Mouse (Mus musculus) kidney, embryonic 15.5 days (tissue): ENCODE data around the gene Ap1m1. TPM values are rescaled to one million over a fixed set of nuclear protein-coding genes. Genes with fewer than 3 reads are reported as not detected.

Experiments used
- ATAC-seq: fragments of 200-750 bp; cut with Nextera tagmentation; replicated peaks from 2 replicates; pipeline ENCODE4 v1.8.0; 2017; ENCODE audit warnings: moderate TSS enrichment; ENCODE audit not compliant: low FRiP score
- H3K27ac ChIP-seq: fragments of 300-500 bp; sonication (generic); 2 replicates; pipeline ENCODE4 v1.5.1; 2015; ENCODE audit warnings: mild to moderate bottlenecking, inconsistent platforms
- H3K27me3 ChIP-seq: fragments of 300-500 bp; sonication (generic); 2 replicates; pipeline ENCODE4 v1.6.1; 2015; ENCODE audit warnings: inconsistent platforms
- H3K36me3 ChIP-seq: fragments of 300-500 bp; sonication (generic); 2 replicates; pipeline ENCODE4 v1.6.1; 2015; ENCODE audit warnings: inconsistent platforms
- H3K4me1 ChIP-seq: fragments of 300-500 bp; sonication (generic); 2 replicates; pipeline ENCODE4 v1.6.1; 2015; ENCODE audit warnings: inconsistent platforms
- H3K4me2 ChIP-seq: fragments of 300-500 bp; sonication (generic); 2 replicates; pipeline ENCODE4 v1.6.1; 2015; ENCODE audit warnings: moderate library complexity, mild to moderate bottlenecking, inconsistent platforms
- H3K4me3 ChIP-seq: fragments of 300-500 bp; sonication (generic); replicated peaks from 2 replicates; pipeline ENCODE4 v1.5.1; 2015; ENCODE audit warnings: mild to moderate bottlenecking, inconsistent platforms
- H3K9ac ChIP-seq: fragments of 300-500 bp; sonication (generic); 2 replicates; pipeline ENCODE4 v1.6.1; 2015; ENCODE audit warnings: mild to moderate bottlenecking, inconsistent platforms
- H3K9me3 ChIP-seq: fragments of 300-500 bp; sonication (generic); replicated peaks from 2 replicates; pipeline ENCODE4 v1.6.1; 2016; ENCODE audit warnings: inconsistent platforms
- WGBS: fragments of 180-500 bp; shearing (Covaris S2); methylation state at CpG from one replicate; pipeline ENCODE4 v1.1.7; 2015; ENCODE audit warnings: mixed read lengths; 5-methylcytosine and 5-hydroxymethylcytosine counted together
- polyA plus RNA-seq: library from polyadenylated mRNA; unstranded; fragments of >200 nt; fragmentation: Nextera tagmentation; extraction: Ambion mirVana; gene quantifications from 2 replicates; pipeline ENCODE4 v1.2.1, GENCODE M21; 2015

The Ap1m1 gene
- polyA plus RNA-seq, 1 experiment from 2014 or later: 138 TPM

- Histone ChIP-seq H3K4me3 (no peak overlapping the region), H3K9ac (no peak overlapping the region), H3K4me2 (no peak overlapping the region), H3K27ac (no peak overlapping the region), H3K9me3 (no peaks in the 10 kb centered on the region), H3K4me1 (0 out of 2 replicates have a peak, but pooled peaks cover 3% of the 10 kb centered on the region), H3K36me3 (peaks cover 11% of the 10 kb centered on the region; the same call in 1 of the 2 replicates), H3K27me3 (no peaks in the 10 kb centered on the region)
- no peak for ATAC-seq
- 53% methylated on average over 4 of the region's 4 CpGs for WGBS
Measured at GRCm38 (mm10) chr8:72260585-72260984, 20.8 kb downstream of the Ap1m1 start.

- Histone ChIP-seq H3K4me2 (no peak overlapping the region), H3K27ac (no peak overlapping the region), H3K27me3 (no peaks in the 10 kb centered on the region), H3K4me3 (no peak overlapping the region), H3K9ac (no peak overlapping the region), H3K36me3 (peaks cover 6% of the 10 kb centered on the region; the same call in 1 of the 2 replicates), H3K4me1 (0 out of 2 replicates have a peak, but pooled peaks cover 3% of the 10 kb centered on the region), H3K9me3 (no peaks in the 10 kb centered on the region)
- ATAC-seq: peak; percentile 56
- 29% methylated on average over 2 of the region's 2 CpGs for WGBS
Measured at GRCm38 (mm10) chr8:72261019-72261418, 21.2 kb downstream of the Ap1m1 start.

GRCm38 (mm10) chr8:72261431-72261830, 21.6 kb downstream of the Ap1m1 start:
- H3K36me3 ChIP-seq: peaks cover 6% of the 10 kb centered on the region; the same call in 1 of the 2 replicates
- H3K4me2 ChIP-seq: no peak overlapping the region
- H3K4me3 ChIP-seq: no peak overlapping the region
- no peak overlapping the region for H3K27ac ChIP-seq
- H3K9me3 ChIP-seq: no peaks in the 10 kb centered on the region
- no peaks in the 10 kb centered on the region for H3K27me3 ChIP-seq
- H3K9ac ChIP-seq: no peak overlapping the region
- 0 out of 2 replicates have a peak, but pooled peaks cover 3% of the 10 kb centered on the region for H3K4me1 ChIP-seq
- ATAC-seq: no peak

- H3K27ac ChIP-seq: no peak overlapping the region
- no peak overlapping the region for H3K4me3 ChIP-seq
- no peaks in the 10 kb centered on the region for H3K9me3 ChIP-seq
- H3K9ac ChIP-seq: no peak overlapping the region
- ATAC-seq: no peak
- 0 out of 2 replicates have a peak, but pooled peaks cover 3% of the 10 kb centered on the region for H3K4me1 ChIP-seq
- H3K36me3 ChIP-seq: peaks cover 3% of the 10 kb centered on the region; the same call in 1 of the 2 replicates
- no peaks in the 10 kb centered on the region for H3K27me3 ChIP-seq
- H3K4me2 ChIP-seq: no peak overlapping the region
- 48% methylated on average over 5 of the region's 5 CpGs for WGBS
Measured at GRCm38 (mm10) chr8:72261872-72262271, 22.1 kb downstream of the Ap1m1 start.

- Histone ChIP-seq H3K9ac (no peak overlapping the region), H3K27ac (no peak overlapping the region), H3K4me1 (0 out of 2 replicates have a peak, but pooled peaks cover 3% of the 10 kb centered on the region), H3K4me3 (no peak overlapping the region), H3K4me2 (no peak overlapping the region), H3K9me3 (no peaks in the 10 kb centered on the region), H3K27me3 (no peaks in the 10 kb centered on the region), H3K36me3 (no peaks in the 10 kb centered on the region)
- no peak for ATAC-seq
- WGBS: 79% methylated on average over 2 of the region's 2 CpGs
Measured at GRCm38 (mm10) chr8:72262756-72263155, 22.9 kb downstream of the Ap1m1 start.

- Histone ChIP-seq H3K27me3 (no peaks in the 10 kb centered on the region), H3K4me1 (0 out of 2 replicates have a peak, but pooled peaks cover 3% of the 10 kb centered on the region), H3K9me3 (no peaks in the 10 kb centered on the region), H3K4me2 (no peak overlapping the region), H3K36me3 (no peaks in the 10 kb centered on the region), H3K27ac (no peak overlapping the region), H3K4me3 (no peak overlapping the region), H3K9ac (no peak overlapping the region)
- ATAC-seq: no peak
- WGBS: 70% methylated on average over 7 of the region's 7 CpGs
Measured at GRCm38 (mm10) chr8:72263451-72263850, 23.6 kb downstream of the Ap1m1 start.

- H3K4me2 ChIP-seq: no peak overlapping the region
- 0 out of 2 replicates have a peak, but pooled peaks cover 3% of the 10 kb centered on the region for H3K4me1 ChIP-seq
- no peak overlapping the region for H3K9ac ChIP-seq
- WGBS: 56% methylated on average over 5 of the region's 7 CpGs
- H3K9me3 ChIP-seq: no peaks in the 10 kb centered on the region
- H3K36me3 ChIP-seq: no peaks in the 10 kb centered on the region
- H3K27ac ChIP-seq: no peak overlapping the region
- no peaks in the 10 kb centered on the region for H3K27me3 ChIP-seq
- ATAC-seq: no peak
- H3K4me3 ChIP-seq: no peak overlapping the region
Measured at GRCm38 (mm10) chr8:72265342-72265741, 25.5 kb downstream of the Ap1m1 start.

- Histone ChIP-seq H3K9me3 (no peaks in the 10 kb centered on the region), H3K4me2 (no peak overlapping the region), H3K9ac (no peak overlapping the region), H3K4me1 (0 out of 2 replicates have a peak, but pooled peaks cover 7% of the 10 kb centered on the region), H3K27me3 (no peaks in the 10 kb centered on the region), H3K4me3 (no peak overlapping the region), H3K36me3 (no peaks in the 10 kb centered on the region), H3K27ac (no peak overlapping the region)
- no peak for ATAC-seq
Measured at GRCm38 (mm10) chr8:72266671-72267070, 26.9 kb downstream of the Ap1m1 start.

GRCm38 (mm10) chr8:72267106-72267505, 27.3 kb downstream of the Ap1m1 start:
- Histone ChIP-seq H3K9ac (no peak overlapping the region), H3K27ac (no peak overlapping the region), H3K4me2 (no peak overlapping the region), H3K9me3 (no peaks in the 10 kb centered on the region), H3K4me1 (0 out of 2 replicates have a peak, but pooled peaks cover 8% of the 10 kb centered on the region), H3K27me3 (no peaks in the 10 kb centered on the region), H3K36me3 (no peaks in the 10 kb centered on the region), H3K4me3 (no peak overlapping the region)
- WGBS: 93% methylated on average over 8 of the region's 8 CpGs
- ATAC-seq: no peak

GRCm38 (mm10) chr8:72268356-72268755, 28.5 kb downstream of the Ap1m1 start:
- peak; percentile 59 for ATAC-seq
- H3K4me2 ChIP-seq: no peak overlapping the region
- no peak overlapping the region for H3K4me3 ChIP-seq

GRCm38 (mm10) chr8:72270606-72271005, 30.8 kb downstream of the Ap1m1 start:
- no peak overlapping the region for H3K9ac ChIP-seq
- no peak overlapping the region for H3K27ac ChIP-seq
- H3K9me3 ChIP-seq: no peaks in the 10 kb centered on the region
- ATAC-seq: no peak
- no peak overlapping the region for H3K4me2 ChIP-seq
- no peaks in the 10 kb centered on the region for H3K36me3 ChIP-seq
- whole genome bisulfite sequencing: 86% methylated on average over 12 of the region's 12 CpGs
- H3K4me1 ChIP-seq: 0 out of 2 replicates have a peak, but pooled peaks cover 8% of the 10 kb centered on the region
- no peaks in the 10 kb centered on the region for H3K27me3 ChIP-seq
- no peak overlapping the region for H3K4me3 ChIP-seq

More at GRCm38 (mm10) chr8:72268356-72268755, 28.5 kb downstream of the Ap1m1 start:
- WGBS: 75% methylated on average over 15 of the region's 15 CpGs
- no peaks in the 10 kb centered on the region for H3K9me3 ChIP-seq
- peak overlapping the region; percentile 82 for H3K27ac ChIP-seq
- H3K4me1 ChIP-seq: 0 out of 2 replicates have a peak, but pooled peaks cover 8% of the 10 kb centered on the region
- no peak overlapping the region for H3K9ac ChIP-seq
- no peaks in the 10 kb centered on the region for H3K27me3 ChIP-seq
- no peaks in the 10 kb centered on the region for H3K36me3 ChIP-seq

GRCm38 (mm10) chr8:72271051-72271660, 31.3 kb downstream of the Ap1m1 start:
- no peak overlapping the region for H3K9ac ChIP-seq
- WGBS: 70% methylated on average over 11 of the region's 11 CpGs
- no peak for ATAC-seq
- H3K4me3 ChIP-seq: no peak overlapping the region
- H3K9me3 ChIP-seq: no peaks in the 10 kb centered on the region
- no peak overlapping the region for H3K4me2 ChIP-seq
- 0 out of 2 replicates have a peak, but pooled peaks cover 11% of the 10 kb centered on the region for H3K4me1 ChIP-seq
- no peaks in the 10 kb centered on the region for H3K27me3 ChIP-seq
- no peak overlapping the region for H3K27ac ChIP-seq
- H3K36me3 ChIP-seq: no peaks in the 10 kb centered on the region
